Comparison of ENCODE assay signal across 8 mouse cellular contexts in genomic region chr10:80138553-80139438, GRCm38 (mm10). TPM values are rescaled to one million over a fixed set of nuclear protein-coding genes. Genes with fewer than 3 reads are reported as not detected.
DNase-seq lines count a peak whose midpoint lies in the region; ATAC-seq and TF ChIP-seq lines count a peak whose summit lies in the region.

Atp5d (plus strand) TSS chr10:80138632.

- peak within 1 kb of the TSS; percentile 97 for H3K27ac ChIP-seq in hindbrain, postnatal 0 days
- H3K27ac ChIP-seq in small intestine, adult 2 months (ENCODE audit: insufficient read depth, low read depth, low read length), result no peak within 1 kb of the TSS

- peaks cover 18% of the 10 kb centered on the region for H3K36me3 ChIP-seq in hindbrain, postnatal 0 days (ENCODE audit: insufficient read depth, low read length)
- peaks cover 6% of the 10 kb centered on the region for H3K36me3 ChIP-seq in small intestine, adult 2 months (ENCODE audit: control insufficient read depth, insufficient read depth, low read length)

- peaks cover 24% of the 10 kb centered on the region for H3K4me1 ChIP-seq in hindbrain, postnatal 0 days (ENCODE audit: insufficient read depth, low read length)
- H3K4me1 ChIP-seq in small intestine, adult 2 months (ENCODE audit: control insufficient read depth, insufficient read depth, insufficient read length, low read length), result peaks cover 25% of the 10 kb centered on the region

- no peak for TF ChIP-seq POLR2A in small intestine, adult 2 months (IDR thresholded peaks at IDR 0.05; ENCODE audit: low read depth, low read length)

- peak within 1 kb of the TSS; percentile 91 for H3K4me2 ChIP-seq in hindbrain, postnatal 0 days (ENCODE audit: low read depth, low read length)

- no peaks in the 10 kb centered on the region for H3K27me3 ChIP-seq in hindbrain, postnatal 0 days (ENCODE audit: insufficient read depth, low read length)
- H3K27me3 ChIP-seq in small intestine, adult 2 months (ENCODE audit: control insufficient read depth, insufficient read depth, low read length), result peaks cover 15% of the 10 kb centered on the region

- no peak for ATAC-seq in common myeloid progenitor, adult 5-6 weeks (replicated peaks; ENCODE audit: low read depth, poor library complexity, severe bottlenecking)
- ATAC-seq in hindbrain, postnatal 0 days, result peak; percentile 16

- H3K4me3 ChIP-seq in hindbrain, postnatal 0 days (ENCODE audit: low read length), result peak within 1 kb of the TSS; percentile 76
- peak within 1 kb of the TSS; percentile 64 for H3K4me3 ChIP-seq in small intestine, adult 2 months (ENCODE audit: low read depth, low read length)

- H3K9ac ChIP-seq in hindbrain, postnatal 0 days (replicated peaks; ENCODE audit: low read length), result peak within 1 kb of the TSS; percentile 86

- peak; percentile 75 for DNase-seq in ovary, postnatal 36 days (ENCODE audit: low spot score)
- DNase-seq in ovary, adult 18-20 months (ENCODE audit: low spot score), result no peak
- DNase-seq in gastrocnemius, postnatal 25 days, result peak; percentile 58
- DNase-seq in hindbrain, postnatal 0 days (ENCODE audit: low spot score), result peak; percentile 89
- DNase-seq in left cerebral cortex, adult 18-20 months (ENCODE audit: low spot score in 2 of 2), result peak; percentile 74 to 84
- peak; percentile 67 to 78 for DNase-seq in lung, postnatal 4 days

- TF ChIP-seq CTCF in hindbrain, postnatal 0 days (IDR thresholded peaks at IDR 0.05; ENCODE audit: low read depth), result no peak
- TF ChIP-seq CTCF in small intestine, adult 2 months (IDR thresholded peaks at IDR 0.05; ENCODE audit: extremely low read depth, insufficient read length, insufficient replicate concordance, low read depth, low read length), result no peak

- under 1% methylated on average over 83 of the region's 94 CpGs for WGBS in hindbrain, postnatal 0 days
- WGBS in small intestine, adult 2 months, result 1% methylated on average over 93 of the region's 94 CpGs

- H3K9me3 ChIP-seq in hindbrain, postnatal 0 days (ENCODE audit: low read length), result no peaks in the 10 kb centered on the region

RNA-seq across cellular contexts. Expression of gene Atp5d, which starts in this region (rescaled TPM):
- total RNA-seq in common myeloid progenitor, adult 5-6 weeks (2017), result 52.3 and 60.0 TPM in 2 replicates
- 100 to 1,000 TPM; 634 to 665 TPM for total RNA-seq in gastrocnemius, postnatal 25 days (2021)
- 273 and 303 TPM in 2 replicates for total RNA-seq in hindbrain, postnatal 0 days (2014; rRNA removed)
- 733 and 736 TPM in 2 replicates for polyA plus RNA-seq in hindbrain, postnatal 0 days (2015; fragmentation: Nextera tagmentation; extraction: Ambion mirVana)
- 100 to 1,000 TPM; 367 to 371 TPM for total RNA-seq in left cerebral cortex, adult 18-20 months (2021)
- 2,309 and 4,813 TPM in 2 replicates for polyA plus RNA-seq in small intestine, adult 2 months (2012; rRNA removed)
